9 mouse cellular contexts compared by ENCODE assay signal in the genomic region with DNA sequence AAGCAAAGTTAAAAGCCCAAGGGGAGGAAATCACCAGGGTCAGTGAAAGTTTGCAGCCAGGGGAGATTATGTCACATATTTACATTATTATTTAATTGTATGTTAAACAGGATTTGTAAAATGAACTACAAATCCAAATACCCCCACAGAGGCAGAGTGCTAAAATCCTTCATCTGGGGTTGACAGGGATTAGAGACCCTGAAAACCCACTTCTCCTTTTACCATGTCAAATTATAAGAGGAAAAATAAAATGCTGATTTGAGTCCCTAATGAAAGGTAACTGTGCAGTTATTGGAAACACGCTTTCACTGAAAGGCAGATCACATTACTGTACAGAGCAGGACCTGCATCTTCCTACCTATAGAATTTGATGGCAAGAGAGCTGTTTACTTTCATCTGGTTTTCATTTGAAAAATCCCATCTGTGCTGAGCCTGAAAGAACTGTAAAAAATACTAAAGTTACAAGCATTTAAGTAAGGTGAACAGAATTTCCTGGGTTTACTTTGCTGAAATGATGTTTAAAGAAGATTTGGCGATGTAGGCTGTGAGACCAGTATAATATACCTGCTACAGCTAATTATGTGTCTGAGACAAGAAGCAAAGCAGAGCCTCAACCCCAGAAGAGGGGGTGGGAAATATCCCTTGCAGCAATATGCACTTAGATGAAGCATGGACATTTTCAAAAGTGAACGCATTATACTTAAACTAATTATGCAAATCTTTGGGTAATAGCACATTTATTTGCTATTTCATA.
"Had no signal": no experiment of that assay in that cellular context is flagged by ENCODE, and none has a peak within 500 bp of the region (broad histone marks: within the 10 kb centered on the region; RNA-seq: fewer than 3 reads in every experiment).

No protein-coding gene starts in this region.

- H3K4me2 ChIP-seq: midbrain, embryonic 13.5 days had no signal

- H3K4me3 ChIP-seq: midbrain, embryonic 13.5 days had no signal

- DNase-seq: kidney, adult 18-20 months; kidney, postnatal 25 days; layer of hippocampus, adult 9-11 months; layer of hippocampus, postnatal 36 days; lung, adult 18-20 months; thymus, postnatal 14 days had no signal

- ATAC-seq: midbrain, embryonic 13.5 days had no signal

- H3K9me3 ChIP-seq: midbrain, embryonic 13.5 days had no signal

- H3K27me3 ChIP-seq: midbrain, embryonic 13.5 days had no signal

- H3K9ac ChIP-seq: liver, embryonic 14.5 days; midbrain, embryonic 13.5 days had no signal

- H3K36me3 ChIP-seq: midbrain, embryonic 13.5 days had no signal

- H3K4me1 ChIP-seq: midbrain, embryonic 13.5 days had no signal

- H3K27ac ChIP-seq: liver, embryonic 14.5 days; midbrain, embryonic 13.5 days; stomach, postnatal 0 days had no signal
